Mouse (Mus musculus) layer of hippocampus, adult 2 months (tissue): ENCODE measurements around the gene Apom. TPM values are rescaled to one million over a fixed set of nuclear protein-coding genes. Genes with fewer than 3 reads are reported as not detected.
"Not testable (repeated sequence)": the region's sequence is repeated elsewhere in the genome, so short reads cannot be mapped to it uniquely, and the experiment has no call there.

Source experiments
- DNase-seq, 2 experiments: peaks; one replicate each; pipeline ENCODE4 v3.0.0; 2022; ENCODE audit warnings: low spot score in 2 of 2
- H3K27ac ChIP-seq: fragments of 200-600 bp; 2 replicates; pipeline ENCODE4 v1.8.1; 2022
- H3K4me3 ChIP-seq: fragments of 200-600 bp; 2 replicates; pipeline ENCODE4 v1.8.1; 2022; ENCODE audit warnings: mild to moderate bottlenecking
- CTCF ChIP-seq: fragments of 200-600 bp; conservative IDR thresholded peaks from 2 replicates; pipeline ENCODE4 v1.8.1; 2022; ENCODE audit warnings: antibody characterized with exemption, mild to moderate bottlenecking, moderate library complexity
- total RNA-seq, 2 experiments: library from RNA; stranded (reverse); gene quantifications; 2 replicates each; pipeline ENCODE4 v1.2.3; 2021

Apom gene
- total RNA-seq, 2 experiments from 2014 or later = 0.37 to 0.49 TPM

DNA sequence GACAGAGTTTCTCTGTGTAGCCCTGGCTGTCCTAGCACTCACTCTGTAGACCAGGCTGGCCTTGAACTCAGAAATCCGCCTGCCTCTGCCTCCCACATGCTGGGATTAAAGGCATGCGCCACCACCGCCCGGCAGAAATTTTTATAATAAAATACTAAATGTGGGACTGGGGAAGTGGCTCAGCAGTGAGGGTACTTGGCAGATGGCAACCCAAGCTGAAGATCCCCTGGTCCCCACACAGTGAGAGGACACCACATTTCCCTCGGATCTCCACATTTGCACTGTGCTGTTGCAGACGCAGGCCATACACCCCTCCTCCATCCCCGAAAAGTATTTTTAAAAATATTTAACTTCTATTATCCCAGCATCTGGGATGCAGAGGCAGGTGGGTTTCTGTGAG, 1.7 kb upstream of the Apom start:
- TF ChIP-seq CTCF = no peak
- DNase-seq = no peak
- Histone ChIP-seq H3K27ac (no peak overlapping the region), H3K4me3 (no peak overlapping the region)

DNA sequence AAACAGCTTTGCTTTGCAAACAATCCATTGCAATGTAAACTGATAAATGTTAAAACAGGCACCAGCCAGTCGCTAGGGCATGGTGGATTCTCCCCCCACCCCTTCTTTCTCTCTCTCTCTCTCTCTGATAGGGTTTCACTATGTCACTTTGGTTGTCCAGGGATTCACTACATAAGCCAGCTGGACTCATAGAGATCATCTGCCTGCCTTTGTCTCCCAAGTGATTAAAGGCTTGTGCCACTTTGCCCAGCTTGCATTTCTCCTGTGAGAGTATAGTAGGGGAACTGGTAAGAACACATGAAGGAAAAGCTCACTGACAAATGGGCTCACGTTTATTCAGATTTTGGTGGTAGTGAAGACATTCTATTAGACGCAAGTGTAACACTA, 317 bp upstream of the Apom start:
- no peak overlapping the region for H3K4me3 ChIP-seq
- TF ChIP-seq CTCF = no peak
- no peak overlapping the region for H3K27ac ChIP-seq
- no peak for DNase-seq

DNA sequence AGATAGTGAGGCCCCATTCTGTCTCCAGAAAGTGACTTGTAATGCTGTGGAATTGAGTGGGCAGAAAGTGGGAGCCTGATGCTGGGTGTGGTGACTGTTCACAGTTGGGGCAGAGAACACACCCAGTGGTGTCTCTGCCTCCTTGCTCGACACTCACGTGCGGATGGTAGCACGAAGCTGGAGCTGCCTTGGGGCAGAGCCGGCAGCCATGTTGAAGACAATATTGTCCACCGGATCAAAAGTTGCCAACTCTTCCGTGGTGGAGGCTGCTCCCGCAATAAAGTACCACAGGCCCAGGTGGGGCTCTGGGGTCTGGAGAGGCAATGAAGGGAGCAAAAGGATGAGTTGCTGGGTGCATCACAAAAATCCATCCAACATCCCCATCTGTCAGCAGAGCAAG, 812 bp downstream of the Apom start:
- TF ChIP-seq CTCF = no peak
- no peak for DNase-seq
- Histone ChIP-seq H3K4me3 (no peak overlapping the region), H3K27ac (no peak overlapping the region)

DNA sequence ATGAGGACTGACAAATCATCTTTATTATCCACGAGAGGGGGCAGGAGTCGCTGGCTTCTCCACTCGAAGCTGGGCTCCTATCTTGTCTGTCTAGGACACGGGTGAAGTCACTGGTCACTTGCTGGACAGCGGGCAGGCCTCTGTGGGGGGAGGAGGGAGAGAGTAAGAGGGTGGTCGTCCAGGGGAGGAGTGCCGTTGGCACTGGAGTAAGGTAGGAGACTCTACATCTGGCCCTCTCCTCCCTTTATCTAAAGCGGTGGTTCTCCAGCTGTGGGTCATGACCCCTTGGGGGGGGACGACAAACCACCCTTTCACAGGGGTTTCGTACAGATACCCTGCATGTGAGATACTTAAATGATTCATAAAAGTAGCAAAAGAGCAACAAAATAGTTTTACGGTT, 2.9 kb downstream of the Apom start:
- no peak for DNase-seq

DNA sequence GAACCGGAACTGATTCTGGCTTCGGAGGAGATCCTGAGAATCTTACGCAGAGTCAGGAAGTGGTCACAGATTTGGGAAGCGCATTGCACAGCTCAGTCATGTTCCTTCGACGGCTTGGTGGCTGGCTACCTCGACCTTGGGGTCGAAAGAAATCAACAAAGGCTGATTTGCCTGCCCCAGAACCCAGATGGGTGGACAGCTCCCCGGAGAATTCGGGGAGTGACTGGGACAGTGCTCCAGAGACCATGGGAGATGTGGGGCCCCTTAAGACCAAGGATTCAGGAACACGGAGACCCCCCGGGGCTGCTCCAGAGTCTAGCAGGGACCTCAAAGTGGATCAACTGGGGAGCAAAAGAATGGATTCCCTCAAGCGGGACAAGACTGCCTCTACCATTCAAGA, 4.8 kb downstream of the Apom start:
- Histone ChIP-seq H3K4me3 (peak overlapping the region; percentile 74), H3K27ac (peak overlapping the region; percentile 92; the same call in 1 of the 2 replicates)
- no peak for TF ChIP-seq CTCF
- DNase-seq = no peak

More for the DNA sequence above, 2.9 kb downstream of the Apom start:
- TF ChIP-seq CTCF = no peak
- H3K4me3 ChIP-seq = no peak overlapping the region
- no peak overlapping the region for H3K27ac ChIP-seq

DNA sequence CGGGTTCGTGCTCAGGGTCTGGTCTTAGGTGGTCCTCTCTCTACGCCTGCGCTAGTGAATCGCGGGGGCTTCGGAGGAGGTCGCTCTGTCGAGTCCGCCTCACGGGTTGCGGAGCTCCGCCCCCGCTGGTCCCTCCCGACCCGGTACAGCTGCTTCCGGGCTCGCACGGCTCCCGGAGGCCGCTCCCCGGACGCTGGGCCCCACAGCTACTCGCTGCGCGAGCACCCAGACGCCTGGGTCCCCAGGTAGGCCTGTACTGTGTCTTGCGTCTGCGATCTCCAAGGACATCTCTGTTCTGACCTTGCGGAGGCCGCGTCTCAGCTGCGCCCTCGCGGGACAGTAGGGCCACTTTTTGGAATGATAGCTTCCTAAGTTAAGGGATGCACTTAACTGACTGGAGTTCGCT, 5.6 kb downstream of the Apom start, which contains the start of gene D17H6S53E:
Gene D17H6S53E, plus strand, starts transcription at position 168 of the 406 bp plus-strand sequence.
- peak; percentile 69 to 74 for DNase-seq
- no peak for TF ChIP-seq CTCF
- Histone ChIP-seq H3K4me3 (peak within 1 kb of the TSS; percentile 74), H3K27ac (peak within 1 kb of the TSS; percentile 92)

DNA sequence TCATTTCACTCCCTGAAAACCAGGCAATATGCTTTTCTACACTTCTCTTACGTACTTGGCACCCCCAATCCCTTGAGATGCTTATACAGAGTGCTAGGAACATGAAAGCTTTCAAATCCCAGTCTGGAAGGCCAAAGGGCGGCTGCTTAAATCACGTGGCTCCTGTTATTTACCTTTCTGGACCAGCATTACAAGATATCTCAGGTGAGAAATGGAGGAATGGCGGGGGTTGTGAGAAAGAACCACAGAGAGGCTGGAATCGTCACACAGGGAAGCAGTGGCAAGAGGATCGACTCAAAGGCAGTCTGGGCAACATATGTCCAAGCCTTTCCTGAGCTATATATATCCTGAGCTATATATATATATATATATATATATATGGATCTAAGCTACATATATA, 6.3 kb downstream of the Apom start:
- peak overlapping the region; percentile 92 for H3K27ac ChIP-seq
- no peak for TF ChIP-seq CTCF
- DNase-seq = no peak

DNA sequence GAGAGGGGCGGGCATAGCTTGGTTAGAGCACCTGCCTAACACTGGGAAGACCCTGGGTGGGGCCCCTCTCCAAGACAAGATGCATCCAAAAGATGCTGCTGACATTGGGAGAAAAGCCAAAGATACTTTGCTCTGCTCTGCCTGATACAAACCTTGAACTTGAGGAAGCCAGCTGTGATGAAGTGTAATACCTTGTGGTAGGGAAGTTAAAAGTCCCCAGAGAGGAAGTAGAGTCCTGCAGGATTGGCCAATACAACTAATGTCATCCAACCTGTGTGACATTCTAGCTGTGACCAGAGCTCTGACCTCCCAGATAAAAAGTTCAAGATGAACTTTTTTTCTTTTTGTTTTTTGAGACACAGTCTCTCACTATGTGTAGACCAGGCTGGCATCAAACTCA, 6.8 kb downstream of the Apom start:
- H3K27ac ChIP-seq = peak overlapping the region; percentile 92; the same call in 1 of the 2 replicates
- no peak for DNase-seq
- TF ChIP-seq CTCF = no peak
- no peak overlapping the region for H3K4me3 ChIP-seq

More for the DNA sequence above, 6.3 kb downstream of the Apom start:
- peak overlapping the region; percentile 74 for H3K4me3 ChIP-seq

DNA sequence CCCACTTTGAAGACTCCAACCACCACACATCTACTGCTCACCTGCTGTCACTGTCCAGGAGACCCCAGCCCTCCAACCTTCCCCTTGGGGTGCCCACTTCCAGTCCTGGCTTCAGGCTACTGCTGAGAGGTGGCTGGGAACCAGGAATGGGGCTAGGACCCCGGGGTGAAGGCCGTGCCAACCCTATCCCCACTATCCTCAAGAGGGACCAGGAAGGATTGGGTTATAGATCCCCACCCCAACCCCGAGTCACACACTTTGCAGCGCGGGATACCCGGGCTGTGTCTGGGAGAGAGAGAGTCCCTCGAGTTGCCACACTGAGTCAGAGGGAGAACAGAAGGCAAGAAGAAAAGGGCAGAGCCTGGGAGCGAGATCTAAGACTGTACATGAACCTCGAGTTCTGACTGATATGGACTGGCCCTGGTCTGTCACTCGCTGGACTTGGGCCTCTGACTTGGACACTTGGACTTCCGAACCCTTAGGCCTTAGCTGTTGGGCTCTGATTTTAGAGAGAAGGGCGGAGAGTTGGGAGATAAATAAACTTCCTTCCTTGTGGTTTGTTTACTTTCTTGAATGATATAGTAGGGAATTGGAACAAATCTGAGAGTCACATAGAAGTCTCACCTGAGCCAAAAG, 7.5 kb downstream of the Apom start:
- not testable (repeated sequence) for H3K27ac ChIP-seq, DNase-seq, H3K4me3 ChIP-seq

DNA sequence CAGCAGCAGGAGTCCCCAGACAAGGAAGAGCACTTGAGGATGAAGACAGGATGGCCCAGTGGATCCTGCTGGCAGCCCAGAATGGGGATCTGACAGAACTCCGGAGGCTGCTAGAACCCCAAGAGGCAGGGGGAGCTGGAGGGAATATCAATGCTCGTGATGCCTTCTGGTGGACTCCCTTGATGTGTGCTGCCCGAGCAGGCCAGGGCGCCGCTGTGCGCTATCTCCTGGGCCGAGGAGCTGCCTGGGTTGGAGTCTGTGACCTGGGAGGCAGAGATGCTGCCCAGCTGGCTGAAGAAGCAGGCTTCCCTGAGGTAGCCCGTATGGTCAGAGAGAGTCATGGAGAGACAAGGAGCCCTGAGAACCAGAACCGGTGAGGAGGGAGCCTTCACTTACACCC, 8.6 kb downstream of the Apom start:
- H3K4me3 ChIP-seq, H3K27ac ChIP-seq, DNase-seq: not testable (repeated sequence)

DNA sequence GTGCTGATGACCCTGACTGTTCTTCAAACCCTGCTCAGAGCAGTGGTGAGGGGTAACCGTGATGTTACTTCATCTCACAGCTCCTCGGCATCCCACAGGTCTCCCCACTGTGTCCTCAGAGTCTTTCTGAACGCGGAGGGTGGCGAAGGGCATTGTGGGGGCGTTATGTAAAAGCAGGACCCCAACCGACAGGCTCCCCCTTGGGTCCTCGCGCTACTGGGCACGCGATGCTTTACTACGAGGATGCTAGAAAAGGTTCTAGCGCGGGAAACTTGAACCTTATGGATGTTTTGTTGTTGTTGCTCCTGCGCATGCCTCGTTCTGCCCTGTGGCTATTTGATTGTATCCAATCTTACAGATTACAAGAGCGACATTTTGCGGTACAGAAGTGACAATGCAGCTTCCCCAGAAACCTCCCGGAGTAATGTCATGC, 10.0 kb downstream of the Apom start, which contains the start of gene Csnk2b:
Gene Csnk2b, minus strand, starts transcription at position 183 of the 433 bp plus-strand sequence.
- H3K27ac ChIP-seq = peak within 1 kb of the TSS; percentile 91
- TF ChIP-seq CTCF = peak; percentile 72
- DNase-seq = peak; percentile 72 to 73
- peak within 1 kb of the TSS; percentile 92 for H3K4me3 ChIP-seq

DNA sequence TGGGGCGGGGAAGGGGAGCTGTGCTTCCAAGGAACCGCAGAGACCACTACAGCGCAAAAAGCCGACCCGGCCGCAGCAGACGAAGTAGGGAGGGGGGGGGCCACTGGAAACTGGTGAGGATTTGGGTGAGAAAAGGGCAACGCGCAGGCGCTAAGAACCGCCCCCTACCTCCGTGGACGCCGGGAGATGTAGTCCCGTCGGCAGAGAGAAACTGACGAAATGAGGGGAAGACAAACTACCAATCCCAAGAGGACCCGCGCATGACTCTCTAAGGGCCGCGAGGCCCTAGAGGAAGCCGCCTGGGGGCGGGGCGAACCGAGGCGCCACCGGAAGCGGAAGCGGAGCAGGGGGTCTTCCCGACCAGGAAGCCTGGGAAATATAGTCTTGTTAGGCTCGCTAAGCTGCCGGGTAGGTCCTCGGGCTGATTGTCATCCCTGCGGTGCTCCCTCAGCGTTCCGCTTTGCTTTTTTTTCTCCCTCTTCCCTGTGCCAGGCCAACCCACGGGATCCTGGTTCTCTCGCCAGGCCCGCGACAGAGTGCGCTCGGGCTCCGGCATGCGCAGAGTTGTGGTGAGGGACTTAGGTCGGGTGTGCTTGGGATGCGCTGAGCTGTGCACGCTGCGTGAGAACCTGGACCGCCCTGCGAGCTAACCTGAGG, 10.6 kb downstream of the Apom start, which contains the start of gene Gpank1:
Gene Gpank1, plus strand, starts transcription at position 313 of the 657 bp plus-strand sequence.
- H3K27ac ChIP-seq = peak within 1 kb of the TSS; percentile 91
- no peak for TF ChIP-seq CTCF
- DNase-seq = peak; percentile 98 to 99
- peak within 1 kb of the TSS; percentile 92 for H3K4me3 ChIP-seq

DNA sequence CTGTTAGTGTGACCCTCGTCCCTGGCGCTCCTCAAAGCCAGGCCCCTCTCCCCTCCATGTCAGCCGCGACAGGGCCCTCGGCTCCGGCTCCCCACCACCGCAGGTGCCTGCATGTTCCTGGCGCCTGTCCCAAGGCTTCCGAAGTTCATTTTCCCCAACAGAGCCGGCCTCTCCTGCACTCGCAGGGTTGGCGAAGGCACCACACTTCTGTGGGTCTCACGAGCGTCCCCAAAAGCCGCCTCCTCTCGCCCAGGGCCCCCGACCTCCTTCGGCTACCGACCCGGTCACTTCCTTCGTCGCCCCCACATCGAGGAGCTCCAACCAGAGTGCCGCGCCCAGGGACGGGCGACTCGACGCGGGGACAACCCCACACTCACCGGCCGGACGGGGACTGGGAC, 11.1 kb downstream of the Apom start:
- H3K27ac ChIP-seq = peak overlapping the region; percentile 88

More for the DNA sequence above, 11.1 kb downstream of the Apom start:
- H3K4me3 ChIP-seq = peak overlapping the region; percentile 92
- DNase-seq = peak; percentile 28 to 37
- TF ChIP-seq CTCF = no peak
